Mouse (Mus musculus): ENCODE data around the gene Ttc28. TPM values are rescaled to one million over a fixed set of nuclear protein-coding genes. Genes with fewer than 3 reads are reported as not detected.

Gene Ttc28
- polyA plus RNA-seq, 1 experiment from 2014 or later = 9.0 TPM

- H3K4me3 ChIP-seq (replicated peaks; ENCODE audit: low read length) = no peak overlapping the region
- WGBS = 79% methylated on average over 4 of the region's 4 CpGs
- no peak overlapping the region for H3K27ac ChIP-seq (ENCODE audit: low read length)
- no peak overlapping the region for H3K4me2 ChIP-seq (ENCODE audit: low read depth, low read length)
- no peaks in the 10 kb centered on the region for H3K27me3 ChIP-seq (ENCODE audit: control insufficient read depth, insufficient read depth, low read length)
- H3K36me3 ChIP-seq (ENCODE audit: control insufficient read depth, insufficient read depth, low read length) = no peaks in the 10 kb centered on the region
- 0 out of 2 replicates have a peak, but pooled peaks cover 3% of the 10 kb centered on the region for H3K4me1 ChIP-seq (ENCODE audit: control insufficient read depth, insufficient read depth, low read length)
- H3K9me3 ChIP-seq (replicated peaks; ENCODE audit: control insufficient read depth, low read length) = no peaks in the 10 kb centered on the region
- no peak for ATAC-seq (ENCODE audit: insufficient read depth, low FRiP score)
- no peak overlapping the region for H3K9ac ChIP-seq (ENCODE audit: low read length)
Measured at GRCm38 (mm10) chr5:111065770-111066169, 186.2 kb downstream of the Ttc28 start.

DNA sequence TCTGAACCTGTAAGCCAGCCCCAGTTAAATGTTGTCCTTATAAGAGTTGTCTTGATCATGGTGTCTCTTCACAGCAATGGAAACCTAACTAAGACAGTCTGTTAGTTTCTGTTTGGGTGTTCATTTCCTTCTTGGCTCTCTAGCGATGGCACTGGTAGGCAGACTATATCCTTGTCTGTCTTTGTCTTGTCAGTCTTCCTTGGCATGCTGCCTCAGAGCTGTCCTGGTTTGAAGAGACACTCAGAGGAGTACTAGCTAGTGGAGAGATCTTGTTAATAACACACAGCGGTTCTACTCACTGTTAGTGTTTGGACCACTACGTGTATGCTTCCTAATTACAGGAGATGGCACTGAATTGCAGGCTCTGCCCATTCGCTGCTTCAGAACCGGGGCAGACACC is 189.9 kb downstream of the Ttc28 start:
- peaks cover 7% of the 10 kb centered on the region; the same call in 1 of the 2 replicates for H3K4me1 ChIP-seq (ENCODE audit: control insufficient read depth, insufficient read depth, low read length)
- H3K27ac ChIP-seq (ENCODE audit: low read length) = no peak overlapping the region
- no peak overlapping the region for H3K4me2 ChIP-seq (ENCODE audit: low read depth, low read length)
- no peak overlapping the region for H3K9ac ChIP-seq (ENCODE audit: low read length)
- H3K27me3 ChIP-seq (ENCODE audit: control insufficient read depth, insufficient read depth, low read length) = no peaks in the 10 kb centered on the region
- 85% methylated on average over 5 of the region's 5 CpGs for WGBS
- no peaks in the 10 kb centered on the region for H3K36me3 ChIP-seq (ENCODE audit: control insufficient read depth, insufficient read depth, low read length)
- H3K4me3 ChIP-seq (replicated peaks; ENCODE audit: low read length) = no peak overlapping the region
- ATAC-seq (ENCODE audit: insufficient read depth, low FRiP score) = no peak
- H3K9me3 ChIP-seq (replicated peaks; ENCODE audit: control insufficient read depth, low read length) = no peaks in the 10 kb centered on the region

GRCm38 (mm10) chr5:111069931-111070330 is 190.3 kb downstream of the Ttc28 start:
- WGBS = 82% methylated on average over 5 of the region's 5 CpGs
- Histone ChIP-seq H3K9ac (ENCODE audit: low read length) (no peak overlapping the region), H3K4me3 (replicated peaks; ENCODE audit: low read length) (no peak overlapping the region), H3K27ac (ENCODE audit: low read length) (no peak overlapping the region), H3K36me3 (ENCODE audit: control insufficient read depth, insufficient read depth, low read length) (no peaks in the 10 kb centered on the region), H3K27me3 (ENCODE audit: control insufficient read depth, insufficient read depth, low read length) (no peaks in the 10 kb centered on the region), H3K4me2 (ENCODE audit: low read depth, low read length) (no peak overlapping the region), H3K9me3 (replicated peaks; ENCODE audit: control insufficient read depth, low read length) (no peaks in the 10 kb centered on the region), H3K4me1 (ENCODE audit: control insufficient read depth, insufficient read depth, low read length) (peaks cover 5% of the 10 kb centered on the region; the same call in 1 of the 2 replicates)
- ATAC-seq (ENCODE audit: insufficient read depth, low FRiP score) = no peak

GRCm38 (mm10) chr5:111070361-111070760 is 190.8 kb downstream of the Ttc28 start:
- no peak overlapping the region for H3K27ac ChIP-seq (ENCODE audit: low read length)
- no peak for ATAC-seq (ENCODE audit: insufficient read depth, low FRiP score)

DNA sequence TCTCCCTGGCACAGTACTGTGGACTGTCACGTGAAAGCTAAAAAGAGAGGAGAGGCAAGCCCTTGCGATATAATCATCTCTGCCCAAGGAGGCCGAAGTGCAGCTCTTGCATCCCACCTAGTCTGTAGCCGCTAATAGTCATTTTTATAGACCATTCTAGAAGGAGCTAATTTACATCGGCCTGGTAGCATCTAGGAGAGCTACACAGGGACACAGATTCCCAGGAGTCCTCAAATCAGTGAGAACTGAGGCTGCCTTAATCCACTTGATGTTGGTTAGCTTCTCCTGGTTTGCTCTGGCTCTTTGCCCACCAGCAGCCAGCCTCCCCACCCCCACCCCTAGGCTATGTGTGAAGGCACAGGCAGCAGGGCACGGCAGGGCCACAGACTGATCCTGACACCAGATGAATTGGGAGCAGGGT is 193.7 kb downstream of the Ttc28 start:
- no peak overlapping the region for H3K4me2 ChIP-seq (ENCODE audit: low read depth, low read length)
- WGBS = 60% methylated on average over 6 of the region's 6 CpGs
- H3K36me3 ChIP-seq (ENCODE audit: control insufficient read depth, insufficient read depth, low read length) = no peaks in the 10 kb centered on the region
- H3K27me3 ChIP-seq (ENCODE audit: control insufficient read depth, insufficient read depth, low read length) = no peaks in the 10 kb centered on the region
- no peak for ATAC-seq (ENCODE audit: insufficient read depth, low FRiP score)
- no peak overlapping the region for H3K9ac ChIP-seq (ENCODE audit: low read length)
- H3K27ac ChIP-seq (ENCODE audit: low read length) = no peak overlapping the region
- no peaks in the 10 kb centered on the region for H3K9me3 ChIP-seq (replicated peaks; ENCODE audit: control insufficient read depth, low read length)
- H3K4me1 ChIP-seq (ENCODE audit: control insufficient read depth, insufficient read depth, low read length) = peaks cover 4% of the 10 kb centered on the region; the same call in 1 of the 2 replicates
- H3K4me3 ChIP-seq (replicated peaks; ENCODE audit: low read length) = no peak overlapping the region

More at GRCm38 (mm10) chr5:111070361-111070760, 190.8 kb downstream of the Ttc28 start:
- Histone ChIP-seq H3K36me3 (ENCODE audit: control insufficient read depth, insufficient read depth, low read length) (no peaks in the 10 kb centered on the region), H3K27me3 (ENCODE audit: control insufficient read depth, insufficient read depth, low read length) (no peaks in the 10 kb centered on the region), H3K4me2 (ENCODE audit: low read depth, low read length) (no peak overlapping the region), H3K4me1 (ENCODE audit: control insufficient read depth, insufficient read depth, low read length) (peaks cover 4% of the 10 kb centered on the region; the same call in 1 of the 2 replicates), H3K9me3 (replicated peaks; ENCODE audit: control insufficient read depth, low read length) (no peaks in the 10 kb centered on the region), H3K9ac (ENCODE audit: low read length) (no peak overlapping the region), H3K4me3 (replicated peaks; ENCODE audit: low read length) (no peak overlapping the region)
- WGBS = 64% methylated on average over 6 of the region's 6 CpGs

DNA sequence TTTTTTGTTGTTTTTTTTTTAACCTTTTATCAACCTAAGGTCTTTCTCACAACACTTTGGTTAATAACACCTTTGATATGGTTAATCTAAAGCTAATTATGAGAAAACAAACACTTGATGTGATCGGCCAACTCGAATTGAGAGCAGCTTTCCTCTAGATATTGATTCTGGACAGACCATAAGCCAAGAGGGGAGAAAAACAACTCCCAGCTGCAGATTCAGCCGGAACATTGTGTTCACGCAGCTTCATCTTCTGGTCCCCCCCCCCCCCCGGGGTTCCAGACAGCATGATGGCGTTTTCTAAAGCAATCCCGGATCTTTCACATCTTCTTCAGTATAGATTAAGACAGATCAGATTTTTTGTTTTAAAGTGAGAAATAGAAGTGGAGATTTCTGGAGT is 194.4 kb downstream of the Ttc28 start:
- H3K27ac ChIP-seq (ENCODE audit: low read length) = no peak overlapping the region
- WGBS = 49% methylated on average over 7 of the region's 7 CpGs
- H3K9me3 ChIP-seq (replicated peaks; ENCODE audit: control insufficient read depth, low read length) = no peaks in the 10 kb centered on the region
- H3K4me2 ChIP-seq (ENCODE audit: low read depth, low read length) = no peak overlapping the region
- no peak overlapping the region for H3K9ac ChIP-seq (ENCODE audit: low read length)
- no peaks in the 10 kb centered on the region for H3K27me3 ChIP-seq (ENCODE audit: control insufficient read depth, insufficient read depth, low read length)
- peaks cover 4% of the 10 kb centered on the region; the same call in 1 of the 2 replicates for H3K4me1 ChIP-seq (ENCODE audit: control insufficient read depth, insufficient read depth, low read length)
- ATAC-seq (ENCODE audit: insufficient read depth, low FRiP score) = no peak
- H3K36me3 ChIP-seq (ENCODE audit: control insufficient read depth, insufficient read depth, low read length) = no peaks in the 10 kb centered on the region
- no peak overlapping the region for H3K4me3 ChIP-seq (replicated peaks; ENCODE audit: low read length)

- Histone ChIP-seq H3K4me3 (replicated peaks; ENCODE audit: low read length) (no peak overlapping the region), H3K4me1 (ENCODE audit: control insufficient read depth, insufficient read depth, low read length) (peaks cover 4% of the 10 kb centered on the region; the same call in 1 of the 2 replicates), H3K9me3 (replicated peaks; ENCODE audit: control insufficient read depth, low read length) (no peaks in the 10 kb centered on the region), H3K4me2 (ENCODE audit: low read depth, low read length) (no peak overlapping the region), H3K9ac (ENCODE audit: low read length) (no peak overlapping the region), H3K27me3 (ENCODE audit: control insufficient read depth, insufficient read depth, low read length) (no peaks in the 10 kb centered on the region), H3K36me3 (ENCODE audit: control insufficient read depth, insufficient read depth, low read length) (no peaks in the 10 kb centered on the region), H3K27ac (ENCODE audit: low read length) (no peak overlapping the region)
- ATAC-seq (ENCODE audit: insufficient read depth, low FRiP score) = no peak
- WGBS = 62% methylated on average over 5 of the region's 5 CpGs
Measured at GRCm38 (mm10) chr5:111075841-111076240, 196.2 kb downstream of the Ttc28 start.

GRCm38 (mm10) chr5:111077261-111077660 is 197.7 kb downstream of the Ttc28 start:
- Histone ChIP-seq H3K27ac (ENCODE audit: low read length) (no peak overlapping the region), H3K9me3 (replicated peaks; ENCODE audit: control insufficient read depth, low read length) (no peaks in the 10 kb centered on the region), H3K36me3 (ENCODE audit: control insufficient read depth, insufficient read depth, low read length) (no peaks in the 10 kb centered on the region), H3K9ac (ENCODE audit: low read length) (no peak overlapping the region), H3K27me3 (ENCODE audit: control insufficient read depth, insufficient read depth, low read length) (no peaks in the 10 kb centered on the region), H3K4me2 (ENCODE audit: low read depth, low read length) (no peak overlapping the region), H3K4me1 (ENCODE audit: control insufficient read depth, insufficient read depth, low read length) (peaks cover 4% of the 10 kb centered on the region; the same call in 1 of the 2 replicates), H3K4me3 (replicated peaks; ENCODE audit: low read length) (no peak overlapping the region)
- WGBS = 80% methylated on average over 9 of the region's 9 CpGs
- ATAC-seq (ENCODE audit: insufficient read depth, low FRiP score) = no peak

DNA sequence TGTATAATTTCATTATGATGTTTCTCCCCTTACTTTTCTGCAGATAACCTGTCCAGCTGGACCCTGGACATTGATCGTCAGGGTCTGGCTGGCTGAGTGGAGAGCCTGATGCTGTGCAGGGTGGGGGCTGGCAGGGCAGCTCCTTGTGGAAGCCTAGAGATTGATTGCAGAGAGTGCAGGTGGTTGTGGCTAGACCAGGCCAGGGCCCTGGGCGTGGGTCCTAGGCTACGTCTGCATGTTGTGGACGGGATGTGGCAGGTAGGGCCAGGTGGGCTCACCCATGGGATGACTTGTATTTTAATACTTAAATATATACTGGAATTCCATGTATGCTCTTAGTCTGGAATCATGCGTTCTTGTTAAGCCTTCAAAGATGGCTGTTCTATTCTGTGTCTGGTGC is 201.0 kb downstream of the Ttc28 start:
- Histone ChIP-seq H3K9ac (ENCODE audit: low read length) (no peak overlapping the region), H3K27me3 (ENCODE audit: control insufficient read depth, insufficient read depth, low read length) (no peaks in the 10 kb centered on the region), H3K4me2 (ENCODE audit: low read depth, low read length) (no peak overlapping the region), H3K27ac (ENCODE audit: low read length) (no peak overlapping the region), H3K9me3 (replicated peaks; ENCODE audit: control insufficient read depth, low read length) (no peaks in the 10 kb centered on the region), H3K4me1 (ENCODE audit: control insufficient read depth, insufficient read depth, low read length) (no peaks in the 10 kb centered on the region), H3K4me3 (replicated peaks; ENCODE audit: low read length) (no peak overlapping the region), H3K36me3 (ENCODE audit: control insufficient read depth, insufficient read depth, low read length) (no peaks in the 10 kb centered on the region)
- 73% methylated on average over 5 of the region's 5 CpGs for WGBS
- no peak for ATAC-seq (ENCODE audit: insufficient read depth, low FRiP score)
